Mouse (Mus musculus): Measurements from ENCODE around the gene Desi1.

The Desi1 gene

DNA sequence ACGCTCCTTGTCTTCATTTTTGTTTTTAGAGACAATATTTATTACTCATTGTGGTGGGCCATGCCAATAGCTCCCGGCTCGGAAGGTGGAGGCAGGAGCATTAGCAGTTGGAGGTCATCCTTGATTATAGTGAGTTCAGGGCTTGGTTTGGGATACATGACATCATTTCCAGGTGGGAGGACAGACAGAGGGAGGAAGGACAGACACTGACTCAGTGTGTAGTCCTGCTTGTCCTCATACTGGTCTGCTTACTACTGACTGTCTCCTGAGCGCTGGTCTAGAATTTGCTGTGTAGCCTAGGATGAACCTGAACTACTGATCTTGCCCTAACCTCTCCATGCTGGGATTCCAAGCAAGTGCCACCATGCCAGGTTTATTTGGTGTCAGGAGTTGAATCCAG lies at the start of gene Desi1:
Gene Desi1 (minus strand): TSS at position 101 of the 400 bp plus-strand sequence.
- no peak for DNase-seq (ENCODE audit: low spot score)

DNA sequence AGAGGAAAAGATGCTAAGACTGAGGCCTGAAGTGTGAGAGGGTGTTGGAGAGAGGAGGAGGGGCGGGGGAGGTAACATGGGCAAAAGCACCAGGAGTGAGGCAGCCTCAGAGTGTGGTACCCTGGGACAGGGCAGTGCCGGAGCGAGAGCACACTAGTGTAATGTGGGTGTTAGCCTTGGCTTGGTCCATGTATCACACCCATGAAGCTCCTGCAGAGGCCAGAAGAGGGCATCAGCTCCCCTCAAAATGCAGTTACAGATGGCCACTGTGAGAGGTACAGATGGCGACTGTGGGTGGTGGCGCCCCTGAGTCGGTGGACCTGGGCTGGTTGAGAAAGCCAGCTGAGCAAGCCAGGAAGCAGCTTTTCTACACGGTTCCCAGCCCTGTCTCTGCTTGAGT lies 47.5 kb upstream of the Desi1 start:
- DNase-seq (ENCODE audit: low spot score) = no peak

DNA sequence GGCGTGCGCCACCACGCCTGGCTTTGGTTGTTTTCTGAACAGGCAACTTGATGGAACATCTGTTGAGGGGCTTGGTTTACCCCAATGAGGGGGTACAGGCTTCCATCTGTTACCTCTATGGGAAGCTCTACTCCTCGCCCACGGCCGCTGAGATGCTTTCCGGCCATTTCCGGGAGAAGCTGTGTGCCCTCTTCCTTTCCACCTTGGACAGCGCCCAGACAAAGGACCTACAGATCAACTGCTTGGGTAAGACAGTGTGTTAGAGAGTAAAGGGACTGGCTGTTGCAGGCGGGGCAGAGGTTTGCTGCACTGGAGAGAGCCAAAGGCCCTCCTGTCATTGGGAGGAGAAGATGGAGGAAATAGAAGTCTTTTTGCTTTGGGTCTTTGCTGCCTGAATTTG lies 46.2 kb upstream of the Desi1 start:
- no peak for DNase-seq (ENCODE audit: low spot score)

GRCm38 (mm10) chr15:82073490-82073889 lies 39.8 kb upstream of the Desi1 start:
- DNase-seq (ENCODE audit: low spot score) = no peak

DNA sequence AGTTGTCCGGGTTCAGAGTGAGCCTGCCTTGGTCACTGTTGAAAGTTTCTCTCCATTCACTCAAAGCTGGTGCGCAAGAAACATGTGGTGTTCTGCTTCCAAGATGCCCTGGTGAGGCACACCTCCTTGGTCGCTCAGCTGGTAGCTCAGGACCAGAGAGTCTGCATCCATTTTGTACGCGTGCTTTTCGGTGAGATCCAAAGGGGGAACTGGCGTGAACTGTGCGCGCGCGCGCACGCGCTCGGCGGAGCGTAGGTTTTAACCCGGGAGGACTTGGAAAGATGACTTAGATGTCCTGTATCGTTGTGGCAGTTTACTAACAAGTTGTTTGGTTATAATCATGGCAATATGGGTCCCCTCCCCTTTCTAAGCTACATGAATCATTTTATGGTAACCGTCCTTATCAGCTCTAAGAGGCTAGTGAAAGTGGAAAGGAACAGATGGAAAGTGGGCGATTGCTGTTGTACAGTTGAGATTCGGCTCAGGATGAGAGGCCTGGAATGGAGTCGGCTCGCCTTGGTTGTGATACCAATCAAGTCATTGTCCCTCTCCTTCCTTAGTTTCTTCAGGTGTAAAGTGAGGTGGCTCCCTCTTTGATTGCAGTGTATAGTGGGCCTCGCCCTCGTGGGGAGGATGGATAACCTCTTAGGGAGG lies 38.3 kb upstream of the Desi1 start:
- no peak for DNase-seq (ENCODE audit: low spot score)

- no peak for DNase-seq (ENCODE audit: low spot score)
Measured at GRCm38 (mm10) chr15:82069898-82070297, 36.2 kb upstream of the Desi1 start, which contains the start of gene Mei1. Mei1 (plus strand) TSS chr15:82069996.

DNA sequence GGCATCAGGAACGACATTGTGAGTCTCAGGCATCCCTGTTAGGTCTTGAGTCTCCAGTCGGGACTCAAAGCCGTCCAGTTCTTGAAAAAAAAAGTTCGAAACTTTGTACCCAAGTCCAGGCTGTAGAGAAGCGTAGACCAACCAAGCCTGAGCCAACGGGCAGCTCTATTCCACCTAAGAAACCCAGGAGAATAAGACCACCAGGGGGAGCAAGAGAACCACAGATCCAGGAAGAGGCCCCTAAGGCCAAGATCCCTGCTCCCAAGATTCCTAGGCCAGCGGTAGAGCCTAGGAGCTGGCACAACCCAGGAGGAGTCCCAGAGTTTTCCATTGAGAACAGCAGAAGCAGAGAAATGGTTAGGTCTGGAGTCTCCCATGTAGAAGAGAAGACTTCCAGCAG lies 31.8 kb upstream of the Desi1 start:
- peak; percentile 79 for DNase-seq (ENCODE audit: low spot score)

- DNase-seq (ENCODE audit: low spot score) = no peak
Measured at GRCm38 (mm10) chr15:82063909-82064308, 30.2 kb upstream of the Desi1 start.

GRCm38 (mm10) chr15:82058719-82059201 lies 25.1 kb upstream of the Desi1 start, which contains the start of gene 4930407I10Rik:
4930407I10Rik (plus strand) TSS chr15:82059151.
- no peak for DNase-seq (ENCODE audit: low spot score)

DNA sequence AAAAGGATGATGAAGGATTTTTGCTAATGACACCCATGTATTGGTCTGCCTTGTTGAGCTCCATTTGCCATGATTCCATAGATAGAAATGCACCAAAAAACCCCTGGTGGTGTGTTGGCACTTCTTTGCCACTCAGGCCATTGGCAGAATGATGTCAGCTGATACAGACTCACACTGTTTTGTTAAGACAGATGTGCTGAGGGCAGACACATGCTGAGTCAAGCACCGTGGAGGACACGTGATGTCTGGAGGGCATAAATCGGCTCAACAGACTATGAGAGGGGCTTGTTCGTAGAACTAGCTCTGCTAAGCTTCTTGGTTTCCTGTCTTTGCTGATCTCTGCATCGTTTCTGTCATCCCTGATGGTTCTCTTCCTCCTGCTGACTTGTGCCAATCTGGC lies 18.9 kb upstream of the Desi1 start:
- DNase-seq (ENCODE audit: low spot score) = no peak

DNA sequence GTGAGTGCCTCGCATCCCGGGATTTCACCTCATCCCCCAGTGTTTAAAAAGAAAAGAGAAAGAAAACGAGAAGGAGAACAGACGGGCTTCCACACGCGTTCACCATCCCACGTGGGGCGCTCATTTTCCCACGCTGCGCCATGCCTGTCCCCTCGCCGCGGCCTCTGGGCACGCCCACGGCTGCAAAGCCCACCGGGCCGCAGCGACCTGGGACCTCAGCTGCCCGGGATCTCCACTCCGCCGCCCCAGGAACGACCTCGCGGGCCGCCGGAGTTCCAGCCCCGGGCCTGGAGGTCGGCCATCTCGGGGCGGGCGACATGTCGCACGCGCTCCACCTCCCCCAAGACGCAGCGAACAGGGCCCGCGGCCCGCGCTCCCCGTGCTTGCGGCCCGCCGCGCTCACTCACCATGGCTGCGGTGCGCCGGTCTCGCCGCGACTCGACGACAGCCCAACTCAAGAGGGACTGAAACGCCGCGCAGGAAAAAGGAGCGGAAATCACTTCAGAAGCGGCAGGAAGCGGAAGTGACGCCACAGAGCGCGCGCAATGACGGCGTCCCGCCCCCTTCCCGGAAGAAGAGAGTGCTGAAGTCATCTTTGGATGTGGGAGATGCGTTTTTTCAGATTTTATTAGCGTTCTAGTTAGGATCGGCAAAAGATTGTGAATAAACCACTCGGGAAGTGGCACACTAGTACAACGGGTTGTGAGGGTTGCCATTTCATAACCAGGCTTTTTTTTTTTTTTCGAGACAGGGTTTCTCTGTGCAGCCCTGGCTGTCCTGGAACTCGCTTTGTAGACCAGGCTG lies 13.6 kb upstream of the Desi1 start, which contains the start of gene Snu13:
Gene Snu13 (minus strand): TSS at position 519 of the 804 bp plus-strand sequence.
- DNase-seq (ENCODE audit: low spot score) = peak; percentile 94

GRCm38 (mm10) chr15:82046246-82046891 lies 12.7 kb upstream of the Desi1 start:
- no peak for DNase-seq (ENCODE audit: low spot score)

DNA sequence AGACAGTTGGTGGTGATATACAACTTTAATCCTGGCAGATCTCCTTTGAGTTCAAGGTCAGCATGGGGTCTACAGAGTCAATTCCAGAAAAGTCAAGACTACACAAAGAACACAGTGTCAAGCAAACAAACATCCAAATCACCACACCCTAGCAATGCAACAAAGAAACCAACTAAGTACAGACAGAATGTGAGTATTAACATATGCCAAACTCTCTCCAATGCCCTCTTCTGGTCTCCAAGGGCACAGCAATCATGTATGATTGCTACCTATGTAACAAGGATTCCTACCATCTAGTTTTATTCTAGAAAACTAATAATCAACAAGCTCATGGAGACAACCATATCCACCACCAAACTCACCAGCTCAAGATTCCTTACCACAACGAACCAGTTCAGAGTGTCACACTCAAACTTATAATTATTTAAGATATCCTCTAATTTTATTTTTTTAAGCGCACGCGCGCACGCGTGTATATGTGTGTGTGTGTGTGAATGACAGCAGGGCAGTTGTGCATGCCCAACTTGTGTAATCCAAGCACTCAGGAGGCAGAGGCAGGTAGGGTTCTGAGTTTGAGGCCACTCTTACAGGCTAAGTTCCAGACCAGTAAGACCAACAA lies 10.6 kb upstream of the Desi1 start:
- DNase-seq (ENCODE audit: low spot score) = no peak

- DNase-seq (ENCODE audit: low spot score) = peak; percentile 41
Measured at GRCm38 (mm10) chr15:82040650-82041049, 7.0 kb upstream of the Desi1 start.

DNA sequence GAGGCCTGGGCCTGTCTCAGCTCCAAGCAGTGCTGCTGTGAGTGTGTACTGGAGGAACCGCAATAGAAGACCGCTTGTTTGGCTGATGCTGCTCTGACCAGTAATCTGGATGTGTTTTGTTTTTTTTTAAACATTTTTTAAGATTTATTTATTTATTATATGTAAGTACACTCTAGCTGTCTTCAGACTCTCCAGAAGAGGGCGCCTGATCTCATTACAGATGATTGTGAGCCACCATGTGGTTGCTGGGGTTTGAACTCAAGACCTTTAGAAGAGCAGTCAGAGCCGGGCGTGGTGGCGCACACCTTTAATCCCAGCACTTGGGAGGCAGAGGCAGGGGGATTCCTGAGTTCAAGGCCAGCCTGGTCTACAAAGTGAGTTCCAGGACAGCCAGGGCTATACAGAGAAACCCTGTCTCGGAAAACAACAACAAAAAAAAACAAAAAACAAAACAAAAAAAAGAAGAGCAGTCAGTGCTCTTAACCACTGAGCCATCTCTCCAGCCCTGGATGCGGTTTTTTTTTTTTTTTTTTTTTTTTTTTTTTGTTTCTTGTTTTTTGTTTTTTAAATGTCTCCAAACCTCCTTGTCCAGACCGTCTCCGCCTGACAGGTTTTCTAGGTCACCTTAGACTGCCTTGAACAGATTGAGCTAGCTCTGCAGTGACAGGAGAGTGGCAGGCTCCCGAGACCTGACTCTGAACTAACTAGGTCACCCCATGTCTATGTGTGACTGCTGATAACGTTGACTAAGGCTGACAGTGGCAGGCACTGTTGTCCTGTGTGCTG lies 2.4 kb upstream of the Desi1 start:
- peak; percentile 27 for DNase-seq (ENCODE audit: low spot score)

DNA sequence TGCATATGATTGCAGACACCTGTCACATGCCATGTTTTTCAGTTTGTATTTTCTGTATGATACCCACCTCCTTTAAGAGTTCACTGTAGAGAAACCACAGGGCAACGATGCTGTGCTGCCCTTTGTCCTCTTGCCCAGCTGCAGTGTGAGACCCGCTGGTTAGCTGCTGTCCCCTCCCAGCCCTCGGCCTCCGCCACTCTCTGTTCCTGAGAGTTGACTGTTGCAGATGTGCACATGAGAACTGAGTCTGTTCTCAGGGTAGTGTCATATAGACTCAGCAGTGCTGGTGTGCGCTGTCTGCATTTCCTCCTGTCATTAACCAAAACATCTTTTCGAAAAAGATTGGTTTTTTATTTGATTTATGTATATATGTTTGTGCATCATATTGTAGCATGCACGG lies 1.3 kb downstream of the Desi1 start:
- DNase-seq (ENCODE audit: low spot score) = no peak

GRCm38 (mm10) chr15:82027726-82028125 lies 5.9 kb downstream of the Desi1 start:
- DNase-seq (ENCODE audit: low spot score) = no peak

DNA sequence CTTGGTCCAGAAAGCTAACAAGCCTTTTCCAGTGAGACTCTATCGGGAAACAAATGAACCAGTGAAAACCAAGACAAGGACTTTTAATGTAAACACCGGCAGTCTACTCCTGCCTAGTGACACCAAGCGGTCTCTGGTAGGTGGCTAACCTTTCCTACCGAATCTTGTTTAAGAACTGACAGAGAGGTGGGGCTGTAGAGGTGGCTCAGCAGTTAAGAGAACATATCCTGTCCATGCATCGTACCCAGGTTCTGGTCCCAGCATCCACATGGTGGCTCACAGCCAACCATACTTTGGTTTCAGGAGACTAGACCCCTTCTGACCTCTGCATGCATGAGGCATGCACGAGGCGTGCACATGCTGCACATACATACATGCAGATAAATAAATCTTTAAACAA lies 6.4 kb downstream of the Desi1 start:
- DNase-seq (ENCODE audit: low spot score) = no peak

- DNase-seq (ENCODE audit: low spot score) = no peak
Measured at GRCm38 (mm10) chr15:82023965-82024635, 9.6 kb downstream of the Desi1 start.

GRCm38 (mm10) chr15:82022535-82023088 lies 11.1 kb downstream of the Desi1 start:
- DNase-seq (ENCODE audit: low spot score) = no peak

- DNase-seq (ENCODE audit: low spot score) = no peak
Measured at GRCm38 (mm10) chr15:82019288-82019687, 14.4 kb downstream of the Desi1 start.

All from lung, postnatal 25 days (tissue).